Mouse (Mus musculus) embryonic fibroblast, embryonic 13.5 days (primary cell): ENCODE results near the gene Stum.

ENCODE experiments used
- CTCF ChIP-seq: IDR thresholded peaks from 2 replicates; pipeline ENCODE4 v1.5.1; 2011; ENCODE audit warnings: mild to moderate bottlenecking, control low read depth, low read length, moderate library complexity, borderline replicate concordance; ENCODE audit not compliant: insufficient read depth
- POLR2A ChIP-seq: IDR thresholded peaks from 2 replicates; pipeline ENCODE4 v1.6.1; 2011; ENCODE audit warnings: low read depth, mild to moderate bottlenecking, control low read depth, low read length, moderate library complexity

DNA sequence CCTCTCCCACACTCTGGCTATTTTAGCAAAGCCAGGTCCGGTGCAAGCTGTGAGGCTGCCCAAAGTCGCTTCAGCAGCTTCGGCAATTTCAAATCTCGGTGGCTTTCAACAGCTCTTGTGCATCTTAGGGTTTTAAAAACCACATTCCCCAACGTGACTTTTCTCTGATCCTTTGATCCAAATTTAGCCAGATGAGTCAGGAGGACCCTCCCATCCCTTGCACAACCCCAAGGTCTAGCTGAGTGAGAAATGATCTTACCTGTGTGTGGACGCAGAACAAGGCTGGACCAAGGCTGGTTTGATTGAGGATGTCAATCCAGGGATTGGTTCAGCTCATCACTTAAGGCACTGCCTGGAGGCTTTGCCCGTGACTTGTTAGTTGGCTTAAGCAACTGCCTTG lies 73.0 kb downstream of the Stum start:
- no peak for TF ChIP-seq POLR2A
- TF ChIP-seq CTCF, result no peak
